Mouse (Mus musculus) layer of hippocampus, adult 2 months (tissue): ENCODE data around the gene Pdss1. TPM values are rescaled to one million over a fixed set of nuclear protein-coding genes. Genes with fewer than 3 reads are reported as not detected.
"Not testable (repeated sequence)": the region's sequence is repeated elsewhere in the genome, so short reads cannot be mapped to it uniquely, and the experiment has no call there.

Experiments used
- DNase-seq, 2 experiments: peaks; one replicate each; pipeline ENCODE4 v3.0.0; 2022; ENCODE audit warnings: low spot score in 2 of 2
- H3K27ac ChIP-seq: fragments of 200-600 bp; 2 replicates; pipeline ENCODE4 v1.8.1; 2022
- H3K4me3 ChIP-seq: fragments of 200-600 bp; 2 replicates; pipeline ENCODE4 v1.8.1; 2022; ENCODE audit warnings: mild to moderate bottlenecking
- CTCF ChIP-seq: fragments of 200-600 bp; conservative IDR thresholded peaks from 2 replicates; pipeline ENCODE4 v1.8.1; 2022; ENCODE audit warnings: antibody characterized with exemption, mild to moderate bottlenecking, moderate library complexity
- long read RNA-seq, 2 experiments: library from polyadenylated mRNA; stranded (forward); transcript quantifications; one replicate each; pipeline ENCODE4 v2.0.0; 2021; ENCODE audit warnings: borderline mapping rate in 2 of 2
- total RNA-seq, 2 experiments: library from RNA; stranded (reverse); gene quantifications; 2 replicates each; pipeline ENCODE4 v1.2.3; 2021

Pdss1 gene
- 10 to 100 TPM; 16.2 to 19.9 TPM for total RNA-seq
- long read RNA-seq, experiment 1, partial matches to known transcripts: 1 of 6 reads
- long read RNA-seq, experiment 1, other reads (novel, unspliced or antisense): 2 of 6 reads
- long read RNA-seq, experiment 2, partial matches to known transcripts: 0 of 3 reads
- long read RNA-seq, experiment 2, other reads (novel, unspliced or antisense): 2 of 3 reads

DNA sequence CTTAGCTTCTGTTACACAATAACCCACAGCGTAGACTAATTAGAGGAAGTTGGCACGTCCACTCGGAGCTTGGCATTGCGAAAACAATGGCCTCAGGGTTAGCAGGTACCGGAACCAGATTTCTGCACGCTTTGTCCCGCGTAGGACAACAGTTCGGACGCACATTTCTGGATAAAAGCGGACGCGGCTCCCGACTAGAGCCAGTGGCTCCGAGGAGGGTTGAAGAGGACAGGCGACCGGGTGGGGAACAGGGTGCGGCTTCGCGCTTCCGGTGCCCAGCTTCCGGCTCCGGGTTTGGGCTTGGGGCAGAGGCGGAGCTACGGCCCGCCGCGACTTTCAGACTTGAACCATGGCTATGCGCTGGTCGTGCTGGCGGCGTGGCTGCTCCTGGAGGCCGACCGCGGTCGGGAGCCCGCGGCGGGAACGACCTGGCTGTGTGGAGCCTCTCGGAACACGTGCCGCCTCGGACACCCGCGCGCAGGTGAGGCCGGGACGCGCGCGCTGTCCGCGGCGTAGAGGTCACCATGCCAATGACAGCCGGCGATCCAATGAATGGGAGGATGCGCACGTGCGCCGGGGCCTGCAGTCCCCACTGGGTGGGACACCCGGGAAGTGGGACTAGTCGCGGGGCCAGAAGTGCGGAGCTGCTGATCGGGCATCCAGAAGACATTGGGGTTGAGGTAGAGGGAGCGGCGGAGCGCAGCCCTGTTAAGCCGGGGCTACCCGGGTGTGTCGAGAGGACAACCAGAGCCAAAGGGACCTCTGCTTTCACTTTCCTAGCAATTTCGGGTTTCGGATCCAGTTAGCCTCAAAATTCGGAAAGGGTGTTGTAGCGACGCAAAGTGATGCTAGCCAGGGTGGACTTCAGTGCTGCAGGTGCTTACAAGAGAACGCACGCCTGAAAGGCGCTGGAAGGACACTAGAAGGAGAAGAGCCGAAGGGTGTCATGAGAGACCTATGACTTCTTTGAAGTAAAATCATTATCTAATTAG lies at the start of gene Pdss1:
Pdss1 (plus strand) TSS at position 241 of the 992 bp plus-strand sequence.
- H3K27ac ChIP-seq: peak within 1 kb of the TSS; percentile 92
- no peak for TF ChIP-seq CTCF
- peak within 1 kb of the TSS; percentile 97 for H3K4me3 ChIP-seq
- DNase-seq: peak; percentile 92

DNA sequence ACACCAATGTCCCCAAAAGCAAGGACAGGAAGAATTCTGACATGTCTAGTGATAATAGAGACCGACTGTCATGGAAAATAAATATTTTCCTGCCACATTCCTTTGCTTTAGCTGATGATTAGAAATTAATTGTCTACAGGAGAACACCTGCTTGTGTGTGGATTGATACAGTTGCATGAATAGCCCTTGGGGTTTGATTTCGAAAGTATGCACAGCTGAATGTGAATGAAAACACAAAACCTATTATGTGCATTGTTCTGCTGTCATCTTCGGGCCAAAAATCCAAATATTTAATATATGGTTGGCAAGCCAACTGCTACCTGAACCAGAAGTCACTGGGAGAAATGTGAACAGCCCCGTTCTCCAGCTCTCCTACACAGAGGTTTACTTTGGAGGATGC lies 43.4 kb upstream of the Pdss1 start:
- no peak for DNase-seq
- TF ChIP-seq CTCF: no peak
- H3K4me3 ChIP-seq: no peak overlapping the region
- H3K27ac ChIP-seq: no peak overlapping the region

DNA sequence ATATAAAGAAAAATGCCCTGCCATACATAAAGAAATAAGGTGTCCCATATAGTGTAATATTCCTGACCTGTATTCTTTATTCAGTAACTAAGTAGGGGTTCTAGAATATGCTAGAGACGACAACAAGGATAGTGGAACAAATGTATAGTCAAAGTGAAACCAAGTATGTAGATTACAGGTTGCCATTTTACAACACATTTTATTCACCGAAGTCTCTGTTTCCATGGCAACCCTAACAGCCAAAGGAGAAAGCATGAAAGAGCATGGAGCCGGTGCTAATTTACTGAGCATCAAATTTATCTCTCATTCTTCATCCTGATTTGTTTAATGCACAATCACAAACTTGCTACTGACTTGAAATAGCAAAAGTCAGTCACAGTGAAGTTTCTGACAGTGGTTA lies 37.8 kb upstream of the Pdss1 start:
- DNase-seq: peak in 1 of 2 experiments; percentile 3
- Histone ChIP-seq H3K27ac (no peak overlapping the region), H3K4me3 (no peak overlapping the region)
- TF ChIP-seq CTCF: no peak

DNA sequence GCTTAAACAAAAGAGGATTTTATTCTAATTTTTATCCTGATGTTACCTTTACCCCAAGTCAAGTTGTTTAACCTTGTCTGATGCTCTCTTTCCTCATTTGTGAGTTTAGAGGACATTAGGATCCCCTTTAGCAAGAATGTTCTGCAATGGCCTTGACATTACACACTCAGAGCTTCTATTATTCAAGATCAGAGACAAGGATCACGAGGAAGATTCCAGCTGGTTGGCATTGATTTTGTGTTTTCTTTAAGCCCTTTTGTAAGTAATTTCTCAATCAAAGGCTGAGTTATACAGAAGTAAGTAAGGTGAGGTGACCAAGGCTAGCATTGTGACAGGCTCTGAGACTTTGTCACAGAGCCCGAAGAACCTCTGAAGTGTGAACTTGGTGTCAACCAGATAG lies 33.1 kb upstream of the Pdss1 start:
- Histone ChIP-seq H3K4me3 (no peak overlapping the region), H3K27ac (no peak overlapping the region)
- TF ChIP-seq CTCF: no peak
- no peak for DNase-seq

DNA sequence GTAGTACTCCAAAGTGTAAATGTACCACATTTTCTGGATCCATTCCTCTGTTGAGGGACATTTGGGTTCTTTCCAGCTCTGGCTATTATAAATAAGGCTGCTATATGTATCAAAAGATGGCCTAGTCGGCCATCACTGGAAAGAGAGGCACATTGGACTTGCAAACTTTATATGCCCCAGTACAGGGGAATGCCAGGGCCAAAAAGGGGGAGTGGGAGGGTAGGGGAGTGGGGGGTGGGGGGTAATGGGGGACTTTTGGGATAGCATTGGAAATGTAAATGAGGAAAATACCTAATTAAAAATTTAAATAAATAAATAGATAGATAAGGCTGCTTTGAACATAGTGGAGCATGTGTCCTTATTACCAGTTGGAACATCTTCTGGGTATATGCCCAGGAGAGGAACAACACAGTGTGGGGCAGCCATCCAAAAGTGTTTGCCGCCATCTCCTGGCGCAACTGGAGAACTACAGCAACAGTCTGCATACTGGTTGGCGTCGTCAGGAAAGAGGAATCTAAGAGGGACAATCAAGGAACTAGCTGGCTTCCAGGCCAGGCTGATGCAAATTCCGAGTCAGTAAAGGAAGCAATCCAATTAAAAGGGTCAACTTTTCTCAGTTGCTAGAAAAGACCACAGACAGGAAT lies 30.8 kb upstream of the Pdss1 start:
- DNase-seq: peak; percentile 78 to 84
- peak; percentile 90 for TF ChIP-seq CTCF
- H3K4me3 ChIP-seq, H3K27ac ChIP-seq: not testable (repeated sequence)

DNA sequence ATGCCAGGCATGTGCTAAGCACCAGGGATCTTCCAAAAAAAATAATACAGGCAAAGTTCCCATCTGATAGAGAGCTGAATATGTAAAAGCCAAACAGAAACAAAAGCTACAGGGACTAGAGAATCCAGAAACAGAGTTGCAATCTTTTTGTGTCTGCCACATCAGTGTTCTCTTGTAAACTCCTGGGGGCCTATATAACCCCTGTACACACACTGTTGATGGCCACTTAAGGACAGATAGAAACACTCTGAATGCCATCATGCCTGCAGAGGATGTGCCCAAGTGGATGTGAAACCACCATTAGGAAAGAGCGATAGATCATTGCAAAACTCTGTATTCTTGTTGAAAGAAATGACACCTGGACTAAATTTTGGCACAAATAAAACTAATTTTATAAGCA lies 29.5 kb upstream of the Pdss1 start:
- no peak for TF ChIP-seq CTCF
- DNase-seq: no peak
- Histone ChIP-seq H3K27ac (no peak overlapping the region), H3K4me3 (no peak overlapping the region)

DNA sequence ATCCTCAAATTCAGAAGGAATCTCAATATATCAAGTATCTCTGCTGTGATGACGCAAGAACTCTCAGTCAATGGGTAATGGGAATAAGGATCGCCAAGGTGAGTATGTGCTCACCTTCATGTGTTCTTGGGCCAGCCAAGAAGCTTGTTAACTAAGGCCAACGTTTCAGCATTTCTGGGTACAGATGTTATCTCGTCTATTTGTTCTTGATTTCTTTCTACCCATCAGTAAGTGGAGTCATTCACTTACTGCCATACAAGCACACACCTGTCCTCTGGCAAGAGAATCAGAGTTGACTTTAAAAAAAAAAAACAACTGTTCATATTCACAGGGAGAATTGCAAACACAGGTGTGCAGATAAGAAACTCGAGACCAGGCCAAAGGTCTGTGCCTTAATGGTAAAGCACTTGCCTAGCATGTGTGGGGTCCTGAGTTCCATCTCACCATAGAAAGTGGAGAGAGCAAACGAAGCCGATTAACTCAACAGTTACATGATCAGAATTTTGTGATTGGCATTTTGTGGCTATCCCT lies 28.4 kb upstream of the Pdss1 start:
- TF ChIP-seq CTCF: no peak
- Histone ChIP-seq H3K4me3 (no peak overlapping the region), H3K27ac (no peak overlapping the region)
- DNase-seq: no peak

DNA sequence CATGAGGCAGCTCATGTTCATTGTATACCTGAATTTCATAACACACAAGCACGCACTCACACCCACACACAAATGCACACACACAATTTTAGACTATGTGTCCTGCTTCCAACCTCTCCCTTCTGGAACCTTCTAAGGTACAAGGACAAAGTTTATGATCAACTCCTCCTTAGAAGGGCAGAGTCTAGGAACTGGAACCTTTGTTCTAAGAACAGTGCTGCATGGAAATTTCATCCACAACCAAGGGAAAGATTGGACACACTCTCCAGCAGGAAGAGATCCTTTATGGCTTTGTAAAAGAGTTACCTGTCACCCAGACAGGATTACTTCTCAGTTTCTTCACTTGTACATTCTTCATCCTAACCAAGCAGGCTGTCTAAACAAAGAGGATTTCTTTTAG lies 22.2 kb upstream of the Pdss1 start:
- H3K4me3 ChIP-seq: no peak overlapping the region
- H3K27ac ChIP-seq: no peak overlapping the region
- TF ChIP-seq CTCF: no peak
- DNase-seq: no peak

DNA sequence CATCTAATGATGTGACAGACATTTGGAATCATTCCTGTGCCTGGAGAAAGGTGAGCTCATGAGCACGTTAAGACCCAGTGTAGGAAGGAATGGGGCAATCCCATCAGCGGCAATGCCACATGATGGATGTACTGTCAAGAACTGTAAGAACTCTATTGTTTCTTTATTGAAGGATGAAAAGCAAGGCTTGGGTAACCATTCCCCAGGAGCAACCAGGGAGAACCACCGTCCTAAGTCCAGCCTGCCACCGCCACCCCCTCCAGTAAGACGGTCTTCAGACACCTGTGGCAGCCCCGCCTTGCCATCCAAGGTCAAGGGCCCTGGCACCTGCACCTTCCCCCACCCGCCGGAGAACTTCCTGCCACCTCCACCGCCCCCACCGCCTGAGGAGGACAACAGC lies 20.7 kb upstream of the Pdss1 start:
- no peak for DNase-seq
- Histone ChIP-seq H3K4me3 (no peak overlapping the region), H3K27ac (no peak overlapping the region)
- no peak for TF ChIP-seq CTCF

DNA sequence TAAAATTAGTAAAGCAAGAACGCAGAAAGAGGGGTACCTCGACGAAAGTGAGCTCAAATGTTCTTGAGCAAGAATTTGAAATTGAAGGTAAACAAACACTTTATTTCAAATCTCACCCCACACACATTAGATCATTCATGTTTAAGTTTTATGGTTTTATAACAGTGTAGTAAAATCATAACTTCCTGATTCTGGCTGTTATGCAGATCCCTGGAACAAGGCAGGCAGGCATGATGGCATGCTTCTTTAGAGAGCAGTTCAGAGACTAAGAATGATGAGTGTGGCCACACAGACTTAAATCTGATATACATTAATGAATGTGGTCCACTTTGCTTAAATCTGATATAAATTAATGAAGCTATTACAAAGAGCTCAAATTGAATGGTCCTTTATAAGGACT lies 18.7 kb upstream of the Pdss1 start:
- no peak for TF ChIP-seq CTCF

DNA sequence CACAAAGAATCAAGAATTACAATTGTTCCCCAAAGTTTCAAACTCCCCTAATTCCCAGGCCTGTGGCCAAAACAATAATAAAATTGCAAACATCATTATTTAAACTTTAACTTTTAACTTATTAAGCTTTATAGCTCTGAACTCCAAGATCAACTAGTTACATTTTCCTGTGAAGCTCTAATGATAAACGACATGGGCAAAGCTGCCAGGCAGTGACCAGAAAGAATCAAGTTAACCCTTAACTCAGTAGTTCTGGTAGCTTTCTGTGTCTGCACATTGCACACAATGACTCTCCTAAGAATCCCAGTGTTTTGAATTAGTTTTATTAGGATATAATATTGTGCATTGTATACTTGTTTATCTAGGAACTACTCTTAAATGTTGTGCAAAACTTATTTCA lies 16.5 kb upstream of the Pdss1 start:
- no peak for DNase-seq
- Histone ChIP-seq H3K4me3 (no peak overlapping the region), H3K27ac (no peak overlapping the region)
- TF ChIP-seq CTCF: no peak

More for the DNA sequence above, 18.7 kb upstream of the Pdss1 start:
- Histone ChIP-seq H3K4me3 (no peak overlapping the region), H3K27ac (no peak overlapping the region)
- DNase-seq: no peak

DNA sequence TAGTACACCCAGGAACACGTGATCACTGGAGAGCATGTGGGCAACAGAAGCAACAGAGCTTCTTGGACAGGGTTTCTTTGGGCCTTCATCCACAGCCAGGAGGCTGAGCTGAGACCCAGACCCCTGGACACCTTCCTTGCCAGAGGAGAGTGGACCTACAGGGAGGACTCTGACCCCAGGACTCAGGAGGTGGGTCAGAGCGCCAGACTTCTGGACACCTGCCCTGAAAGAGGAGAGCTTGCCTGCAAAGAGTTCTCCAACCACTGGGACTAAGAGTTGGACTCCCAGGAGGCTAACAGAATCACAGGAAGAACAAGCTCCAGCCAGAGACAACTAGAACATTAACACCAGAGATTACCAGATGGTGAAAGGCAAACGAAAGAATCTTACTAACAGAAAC lies 14.6 kb upstream of the Pdss1 start:
- not testable (repeated sequence) for H3K27ac ChIP-seq, H3K4me3 ChIP-seq, DNase-seq

DNA sequence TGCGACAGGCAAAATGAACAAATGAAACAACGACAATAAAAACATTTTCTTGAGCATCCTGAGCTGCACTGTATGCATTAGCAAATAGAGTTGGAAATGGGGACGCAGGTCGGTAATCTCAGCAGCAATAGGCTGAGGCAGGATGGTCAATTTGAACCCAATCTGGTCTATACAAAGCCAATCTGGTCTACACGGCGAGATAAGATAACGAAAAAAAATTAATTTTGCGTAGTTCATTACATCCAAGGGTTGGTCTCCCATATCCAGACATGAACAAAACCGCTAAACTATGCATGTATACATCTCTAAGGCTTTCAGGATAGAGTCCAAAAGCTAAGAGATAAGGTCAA lies 415 bp upstream of the Pdss1 start:
- peak overlapping the region; percentile 97 for H3K4me3 ChIP-seq
- TF ChIP-seq CTCF: no peak
- DNase-seq: no peak
- peak overlapping the region; percentile 92 for H3K27ac ChIP-seq
